Mouse (Mus musculus): Measurements from ENCODE around the gene Dcbld2. TPM values are rescaled to one million over a fixed set of nuclear protein-coding genes. Genes with fewer than 3 reads are reported as not detected.
"Not testable (repeated sequence)": the region's sequence is repeated elsewhere in the genome, so short reads cannot be mapped to it uniquely, and the experiment has no call there.

The Dcbld2 gene
- total and polyA plus RNA-seq, 2 experiments: 1.1 to 1.9 TPM

GRCm38 (mm10) chr16:58456991-58457390 lies 48.7 kb downstream of the Dcbld2 start:
- TF ChIP-seq CTCF (IDR thresholded peaks at IDR 0.05; ENCODE audit: low read depth, low read length) (no peak), POLR2A (IDR thresholded peaks at IDR 0.05; ENCODE audit: extremely low read depth, insufficient read depth, low read length) (no peak)
- Histone ChIP-seq H3K36me3 (ENCODE audit: control insufficient read depth, insufficient read depth, low read length) (no peaks in the 10 kb centered on the region), H3K4me3 (ENCODE audit: insufficient read depth, low read depth, low read length) (no peak overlapping the region), H3K27ac (replicated peaks; ENCODE audit: insufficient read depth, low read depth, low read length) (no peak overlapping the region), H3K4me1 (ENCODE audit: control insufficient read depth, insufficient read depth, low read length) (0 out of 2 replicates have a peak, but pooled peaks cover 1% of the 10 kb centered on the region), H3K9ac (ENCODE audit: low read depth, low read length) (no peak overlapping the region), H3K79me2 (ENCODE audit: control insufficient read depth, insufficient read depth, low read length) (no peaks in the 10 kb centered on the region), H3K27me3 (ENCODE audit: control insufficient read depth, insufficient read depth, low read length) (no peaks in the 10 kb centered on the region)
- no peak for DNase-seq (ENCODE audit: extremely low read depth, low read depth, low spot score)
- WGBS: 69% methylated on average over 6 of the region's 6 CpGs

- not testable (repeated sequence) for H3K4me3 ChIP-seq (ENCODE audit: insufficient read depth, low read depth, low read length); H3K9ac ChIP-seq (ENCODE audit: low read depth, low read length); H3K27ac ChIP-seq (replicated peaks; ENCODE audit: insufficient read depth, low read depth, low read length); H3K4me1 ChIP-seq (ENCODE audit: control insufficient read depth, insufficient read depth, low read length); H3K27me3 ChIP-seq (ENCODE audit: control insufficient read depth, insufficient read depth, low read length); H3K79me2 ChIP-seq (ENCODE audit: control insufficient read depth, insufficient read depth, low read length); DNase-seq (ENCODE audit: extremely low read depth, low read depth, low spot score); H3K36me3 ChIP-seq (ENCODE audit: control insufficient read depth, insufficient read depth, low read length)
- WGBS: 40% methylated on average over 3 of the region's 3 CpGs
Measured at GRCm38 (mm10) chr16:58459966-58460365, 51.7 kb downstream of the Dcbld2 start.

GRCm38 (mm10) chr16:58460386-58460785 lies 52.1 kb downstream of the Dcbld2 start:
- no peak overlapping the region for H3K27ac ChIP-seq (replicated peaks; ENCODE audit: insufficient read depth, low read depth, low read length)
- H3K4me1 ChIP-seq (ENCODE audit: control insufficient read depth, insufficient read depth, low read length): no peaks in the 10 kb centered on the region
- no peak for DNase-seq (ENCODE audit: extremely low read depth, low read depth, low spot score)
- H3K4me3 ChIP-seq (ENCODE audit: insufficient read depth, low read depth, low read length): no peak overlapping the region
- WGBS: 87% methylated on average over 10 of the region's 10 CpGs
- H3K79me2 ChIP-seq (ENCODE audit: control insufficient read depth, insufficient read depth, low read length): no peaks in the 10 kb centered on the region
- H3K27me3 ChIP-seq (ENCODE audit: control insufficient read depth, insufficient read depth, low read length): no peaks in the 10 kb centered on the region
- H3K9ac ChIP-seq (ENCODE audit: low read depth, low read length): no peak overlapping the region
- no peaks in the 10 kb centered on the region for H3K36me3 ChIP-seq (ENCODE audit: control insufficient read depth, insufficient read depth, low read length)
- TF ChIP-seq CTCF (IDR thresholded peaks at IDR 0.05; ENCODE audit: low read depth, low read length): no peak
- no peak for TF ChIP-seq POLR2A (IDR thresholded peaks at IDR 0.05; ENCODE audit: extremely low read depth, insufficient read depth, low read length)

GRCm38 (mm10) chr16:58461856-58462518 lies 53.7 kb downstream of the Dcbld2 start:
- H3K27me3 ChIP-seq (ENCODE audit: control insufficient read depth, insufficient read depth, low read length): no peaks in the 10 kb centered on the region
- H3K36me3 ChIP-seq (ENCODE audit: control insufficient read depth, insufficient read depth, low read length): no peaks in the 10 kb centered on the region
- no peaks in the 10 kb centered on the region for H3K79me2 ChIP-seq (ENCODE audit: control insufficient read depth, insufficient read depth, low read length)
- H3K4me1 ChIP-seq (ENCODE audit: control insufficient read depth, insufficient read depth, low read length): no peaks in the 10 kb centered on the region
- H3K9ac ChIP-seq (ENCODE audit: low read depth, low read length): no peak overlapping the region
- DNase-seq (ENCODE audit: extremely low read depth, low read depth, low spot score): peak; percentile 31
- WGBS: 84% methylated on average over 2 of the region's 2 CpGs
- no peak overlapping the region for H3K4me3 ChIP-seq (ENCODE audit: insufficient read depth, low read depth, low read length)
- TF ChIP-seq POLR2A (IDR thresholded peaks at IDR 0.05; ENCODE audit: extremely low read depth, insufficient read depth, low read length) (no peak), CTCF (IDR thresholded peaks at IDR 0.05; ENCODE audit: low read depth, low read length) (peak; percentile 27; the same call in 1 of the 2 replicates)
- no peak overlapping the region for H3K27ac ChIP-seq (replicated peaks; ENCODE audit: insufficient read depth, low read depth, low read length)

- no peaks in the 10 kb centered on the region for H3K79me2 ChIP-seq (ENCODE audit: control insufficient read depth, insufficient read depth, low read length)
- 86% methylated on average over 2 of the region's 2 CpGs for WGBS
- H3K27ac ChIP-seq (replicated peaks; ENCODE audit: insufficient read depth, low read depth, low read length): no peak overlapping the region
- no peak for TF ChIP-seq POLR2A (IDR thresholded peaks at IDR 0.05; ENCODE audit: extremely low read depth, insufficient read depth, low read length)
- TF ChIP-seq CTCF (IDR thresholded peaks at IDR 0.05; ENCODE audit: low read depth, low read length): no peak
- H3K36me3 ChIP-seq (ENCODE audit: control insufficient read depth, insufficient read depth, low read length): no peaks in the 10 kb centered on the region
- H3K4me3 ChIP-seq (ENCODE audit: insufficient read depth, low read depth, low read length): no peak overlapping the region
- no peaks in the 10 kb centered on the region for H3K27me3 ChIP-seq (ENCODE audit: control insufficient read depth, insufficient read depth, low read length)
- no peak for DNase-seq (ENCODE audit: extremely low read depth, low read depth, low spot score)
- no peak overlapping the region for H3K9ac ChIP-seq (ENCODE audit: low read depth, low read length)
- H3K4me1 ChIP-seq (ENCODE audit: control insufficient read depth, insufficient read depth, low read length): no peaks in the 10 kb centered on the region
Measured at GRCm38 (mm10) chr16:58462519-58462918, 54.3 kb downstream of the Dcbld2 start.

GRCm38 (mm10) chr16:58464051-58464450 lies 55.8 kb downstream of the Dcbld2 start:
- Histone ChIP-seq H3K36me3 (ENCODE audit: control insufficient read depth, insufficient read depth, low read length) (no peaks in the 10 kb centered on the region), H3K79me2 (ENCODE audit: control insufficient read depth, insufficient read depth, low read length) (no peaks in the 10 kb centered on the region), H3K27me3 (ENCODE audit: control insufficient read depth, insufficient read depth, low read length) (no peaks in the 10 kb centered on the region), H3K9ac (ENCODE audit: low read depth, low read length) (no peak overlapping the region), H3K4me3 (ENCODE audit: insufficient read depth, low read depth, low read length) (no peak overlapping the region), H3K4me1 (ENCODE audit: control insufficient read depth, insufficient read depth, low read length) (no peaks in the 10 kb centered on the region), H3K27ac (replicated peaks; ENCODE audit: insufficient read depth, low read depth, low read length) (no peak overlapping the region)
- TF ChIP-seq POLR2A (IDR thresholded peaks at IDR 0.05; ENCODE audit: extremely low read depth, insufficient read depth, low read length): no peak
- no peak for TF ChIP-seq CTCF (IDR thresholded peaks at IDR 0.05; ENCODE audit: low read depth, low read length)
- WGBS: 93% methylated on average over 14 of the region's 14 CpGs
- no peak for DNase-seq (ENCODE audit: extremely low read depth, low read depth, low spot score)

Data from liver, adult 2 months (tissue).